Mouse (Mus musculus) frontal cortex, postnatal 36 days (tissue): ENCODE data around the gene Gngt2.
"Not testable (repeated sequence)": the region's sequence is repeated elsewhere in the genome, so short reads cannot be mapped to it uniquely, and the experiment has no call there.

ENCODE experiments used
- DNase-seq, 2 experiments: peaks; one replicate each; pipeline ENCODE4 v3.0.0; 2022; ENCODE audit warnings: low spot score in 2 of 2

The Gngt2 gene

DNA sequence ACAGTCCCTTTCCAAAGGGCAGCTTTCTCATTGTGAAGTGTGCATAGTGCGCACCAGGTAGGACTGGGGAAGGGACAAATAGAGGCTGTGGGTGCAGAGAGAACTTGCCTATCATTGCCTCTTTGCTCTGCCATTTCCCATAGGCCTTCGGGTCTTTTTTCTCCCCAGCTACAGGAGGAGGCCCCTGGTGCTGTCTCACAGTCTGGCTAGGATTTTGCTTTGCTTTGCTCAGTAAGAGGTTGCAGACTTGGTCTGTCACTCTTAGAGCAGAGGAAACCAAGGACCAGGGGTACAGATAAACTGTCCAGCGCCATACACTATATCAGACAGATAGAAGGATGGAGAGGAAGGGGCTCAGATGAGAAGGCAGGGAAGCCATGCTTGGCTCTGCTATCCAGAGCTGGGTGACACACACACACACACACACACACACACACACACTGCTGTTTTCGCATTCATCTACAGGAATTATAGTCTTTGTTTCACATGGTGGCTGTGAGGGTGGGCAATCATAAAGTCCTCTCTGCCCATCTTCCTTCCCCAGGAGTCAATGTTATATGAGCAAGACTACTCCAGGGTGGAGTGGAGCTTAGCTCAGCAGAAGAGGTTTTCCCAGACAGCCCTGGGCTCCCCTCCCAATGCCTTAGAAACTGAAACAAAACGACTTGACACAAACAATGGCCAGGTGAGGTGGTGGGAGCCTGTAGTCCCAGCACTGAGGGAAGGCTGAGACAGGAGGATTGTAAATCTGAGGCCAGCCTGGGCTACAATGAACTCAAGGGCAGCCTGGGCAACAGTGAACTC lies 3.9 kb downstream of the Gngt2 start:
- DNase-seq: no peak

DNA sequence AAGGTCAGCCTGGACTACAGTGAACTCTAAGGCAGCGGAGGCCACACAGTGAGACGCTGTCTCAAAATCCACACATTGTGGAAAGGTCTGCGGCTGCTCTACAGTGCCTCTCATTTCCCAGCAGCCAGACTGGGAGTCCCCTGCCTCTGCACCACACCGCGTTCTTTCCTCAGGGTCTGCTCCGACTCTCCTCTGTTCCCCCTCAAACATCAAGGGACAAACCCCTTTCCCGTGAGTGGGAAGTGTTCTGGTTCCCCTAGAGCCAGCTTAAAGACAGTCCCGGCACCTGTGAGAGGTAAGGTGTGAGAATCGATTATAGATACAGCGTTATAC lies 4.4 kb downstream of the Gngt2 start:
- no peak for DNase-seq

- no peak for DNase-seq
Measured at GRCm38 (mm10) chr11:95842074-95842681, 5.2 kb downstream of the Gngt2 start, which contains the start of gene Abi3. TSS of gene Abi3 (minus strand) at chr11:95842476.

DNA sequence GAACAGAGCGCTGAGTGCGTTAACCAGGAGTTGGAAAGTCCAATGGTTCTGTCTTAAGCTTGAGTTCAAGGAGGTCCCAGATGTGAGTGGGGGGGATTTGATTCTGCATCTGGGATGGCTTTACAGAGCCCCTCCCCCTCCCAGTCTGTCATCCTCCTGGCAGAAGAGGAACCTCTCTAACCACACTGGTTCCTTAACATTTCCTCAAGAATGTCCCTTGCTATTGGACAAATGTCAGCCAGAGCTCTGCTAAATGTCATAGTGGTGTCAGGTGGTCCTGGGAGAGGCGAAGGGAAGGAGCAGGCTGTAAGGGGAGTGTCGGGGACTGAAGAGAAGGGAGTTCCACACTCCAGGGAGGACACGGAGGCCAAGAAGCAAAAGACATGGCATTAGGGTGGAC lies 5.9 kb downstream of the Gngt2 start:
- DNase-seq: no peak

GRCm38 (mm10) chr11:95843421-95843950 lies 6.5 kb downstream of the Gngt2 start:
- no peak for DNase-seq

GRCm38 (mm10) chr11:95844935-95845334 lies 7.9 kb downstream of the Gngt2 start:
- DNase-seq: no peak

- no peak for DNase-seq
Measured at GRCm38 (mm10) chr11:95850898-95851297, 13.9 kb downstream of the Gngt2 start.

DNA sequence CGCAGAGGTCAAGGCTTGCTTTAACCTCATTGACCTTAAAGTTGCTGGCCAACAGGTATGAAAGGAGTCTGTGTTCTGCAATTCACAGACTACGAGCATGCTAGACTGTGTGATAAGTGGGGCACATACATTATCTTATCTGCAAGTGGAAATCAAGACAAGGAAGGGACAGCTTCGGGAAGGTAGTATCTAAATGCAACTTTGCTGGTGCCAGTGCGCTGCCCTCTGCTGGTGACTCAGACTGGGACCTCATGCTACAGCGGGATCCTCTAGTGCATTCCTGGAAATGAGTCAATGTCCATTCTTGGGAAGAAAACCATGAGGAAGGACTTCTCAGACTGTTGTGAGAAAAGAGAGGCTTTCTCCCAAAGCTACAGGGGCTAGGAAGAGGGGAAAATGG lies 16.7 kb downstream of the Gngt2 start:
- no peak for DNase-seq

DNA sequence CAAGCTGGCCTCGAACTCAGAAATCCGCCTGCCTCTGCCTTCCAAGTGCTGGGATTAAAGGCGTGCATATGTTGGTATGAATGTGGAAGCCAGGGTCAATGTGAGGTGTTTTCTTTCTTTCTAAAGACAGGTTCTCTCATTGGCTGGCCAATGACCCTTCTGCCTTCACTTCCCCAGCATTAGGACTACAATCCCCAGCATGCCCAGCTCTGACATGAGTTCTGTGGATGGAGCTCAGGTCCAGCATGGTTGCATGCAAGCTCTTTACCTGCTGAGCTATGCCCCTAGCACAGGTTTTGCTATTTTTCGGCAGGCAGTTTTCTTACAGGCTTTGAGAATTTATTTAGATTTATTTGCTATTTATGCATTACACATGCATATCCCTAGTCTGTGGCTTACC lies 20.3 kb downstream of the Gngt2 start:
- no peak for DNase-seq

- no peak for DNase-seq
Measured at GRCm38 (mm10) chr11:95857716-95858527, 20.9 kb downstream of the Gngt2 start.

DNA sequence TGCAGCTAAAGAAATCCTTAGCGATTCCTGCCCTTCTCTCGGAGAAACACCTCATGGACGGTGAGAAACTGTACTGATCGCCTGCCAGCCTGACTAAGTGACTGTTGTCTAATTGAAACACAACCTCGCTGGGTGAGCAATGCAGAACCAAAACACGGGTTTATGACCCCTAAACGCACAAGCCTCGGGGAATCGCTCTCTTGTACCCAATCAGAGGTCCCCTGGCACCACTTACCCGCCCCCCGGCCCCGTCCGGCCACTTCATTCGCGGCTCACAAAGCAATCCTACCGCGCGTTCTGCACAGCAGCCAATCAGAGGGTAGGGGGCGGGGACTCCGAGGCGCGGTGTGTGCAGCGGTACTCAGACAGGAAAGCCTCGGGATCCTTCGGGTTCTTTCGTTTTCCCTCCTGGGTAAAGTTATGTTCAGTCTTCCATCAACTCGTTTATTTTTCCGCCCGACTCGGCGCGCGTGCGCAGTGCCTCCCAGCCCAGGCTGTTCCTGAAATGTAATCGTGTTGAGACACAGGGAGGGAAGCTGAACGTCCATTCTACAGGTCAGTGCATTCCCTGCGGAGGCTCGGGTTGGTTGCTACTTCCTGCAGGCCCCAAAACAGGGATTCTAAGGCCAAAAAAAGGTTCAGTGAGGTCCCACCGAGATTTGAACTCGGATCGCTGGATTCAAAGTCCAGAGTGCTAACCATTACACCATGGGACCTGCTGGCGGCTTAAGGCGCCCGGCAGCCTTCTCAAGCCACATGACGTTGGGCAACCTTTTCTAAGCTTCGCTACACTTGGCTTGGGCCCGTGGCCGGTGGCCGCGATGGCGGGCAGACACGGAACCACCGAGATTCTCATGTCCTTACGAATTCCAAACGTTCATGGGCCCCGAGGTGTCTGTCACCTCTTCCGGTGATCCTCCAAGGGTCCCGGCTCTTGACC lies 21.8 kb downstream of the Gngt2 start:
- DNase-seq: peak; percentile 98 to 99

DNA sequence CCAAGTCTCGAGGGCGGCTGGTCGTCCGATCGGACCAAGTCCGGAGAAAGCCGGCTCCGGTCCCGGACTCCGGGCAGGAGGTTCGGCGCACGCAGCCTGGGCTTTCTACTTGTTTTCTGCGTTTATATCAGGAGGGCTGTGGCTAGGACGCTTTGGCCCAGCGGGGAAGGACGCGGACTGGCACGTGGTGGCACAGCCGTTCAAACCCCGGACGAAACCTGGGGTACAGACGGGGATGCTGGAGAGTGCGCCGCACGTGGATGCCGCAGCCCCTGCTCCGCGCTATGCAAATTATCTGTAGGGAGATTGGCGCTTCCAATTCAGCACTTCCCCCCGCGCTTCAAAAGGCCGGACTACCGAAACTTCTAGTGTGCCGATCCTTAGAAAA lies 22.4 kb downstream of the Gngt2 start:
- no peak for DNase-seq

GRCm38 (mm10) chr11:95860071-95860490 lies 23.1 kb downstream of the Gngt2 start:
- no peak for DNase-seq

- DNase-seq: no peak
Measured at GRCm38 (mm10) chr11:95861397-95861796, 24.4 kb downstream of the Gngt2 start.

DNA sequence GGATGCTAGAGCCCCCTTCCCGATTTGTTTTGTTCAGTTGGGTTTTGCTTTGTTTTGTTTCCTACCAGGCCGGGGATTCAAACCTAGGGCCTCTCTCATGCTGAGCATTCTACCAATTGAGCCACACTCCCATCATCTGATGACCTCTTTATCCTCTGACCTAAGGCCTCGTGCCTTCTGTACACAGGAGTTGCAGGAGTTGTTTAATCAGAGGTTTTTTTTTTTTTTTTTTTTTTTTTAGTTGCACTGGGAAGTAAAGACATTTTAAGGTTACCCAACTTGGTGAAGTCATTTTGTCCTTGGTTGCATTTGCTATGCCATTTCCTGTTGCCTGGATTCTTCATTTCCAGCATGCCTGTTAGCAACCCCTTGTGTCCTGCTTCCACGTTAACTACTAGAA lies 32.4 kb downstream of the Gngt2 start:
- DNase-seq: no peak

GRCm38 (mm10) chr11:95869918-95870470 lies 33.0 kb downstream of the Gngt2 start:
- DNase-seq: no peak

- DNase-seq: no peak
Measured at GRCm38 (mm10) chr11:95875804-95876203, 38.8 kb downstream of the Gngt2 start.

GRCm38 (mm10) chr11:95876296-95876695 lies 39.3 kb downstream of the Gngt2 start:
- peak; percentile 27 to 31 for DNase-seq

DNA sequence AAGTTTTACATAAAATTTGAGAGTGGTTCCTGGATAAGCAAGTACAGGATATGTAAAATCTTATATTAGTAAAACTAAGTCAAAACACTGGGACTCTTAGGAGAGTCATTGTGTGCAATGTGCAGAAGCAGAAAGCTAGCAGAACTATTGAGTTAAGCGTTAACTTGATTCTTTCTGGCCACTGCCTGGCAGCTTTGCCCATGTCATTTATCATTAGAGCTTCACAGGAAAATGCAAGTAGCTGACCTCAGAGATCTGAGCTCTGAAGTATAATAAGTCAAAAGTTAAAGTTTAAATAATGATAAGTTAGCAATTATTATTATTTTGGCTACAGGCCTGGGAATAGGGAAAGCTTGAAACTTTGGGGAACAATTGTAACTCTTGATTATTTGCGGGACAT lies 42.8 kb downstream of the Gngt2 start:
- not testable (repeated sequence) for DNase-seq

GRCm38 (mm10) chr11:95890462-95891051 lies 53.5 kb downstream of the Gngt2 start:
- no peak for DNase-seq
